Mouse (Mus musculus) cerebellum, adult 11 months (tissue): Measurements from ENCODE around the gene Tyms.

Experiments
- DNase-seq: peaks from one replicate; pipeline ENCODE4 v3.0.0; 2022

Gene Tyms

DNA sequence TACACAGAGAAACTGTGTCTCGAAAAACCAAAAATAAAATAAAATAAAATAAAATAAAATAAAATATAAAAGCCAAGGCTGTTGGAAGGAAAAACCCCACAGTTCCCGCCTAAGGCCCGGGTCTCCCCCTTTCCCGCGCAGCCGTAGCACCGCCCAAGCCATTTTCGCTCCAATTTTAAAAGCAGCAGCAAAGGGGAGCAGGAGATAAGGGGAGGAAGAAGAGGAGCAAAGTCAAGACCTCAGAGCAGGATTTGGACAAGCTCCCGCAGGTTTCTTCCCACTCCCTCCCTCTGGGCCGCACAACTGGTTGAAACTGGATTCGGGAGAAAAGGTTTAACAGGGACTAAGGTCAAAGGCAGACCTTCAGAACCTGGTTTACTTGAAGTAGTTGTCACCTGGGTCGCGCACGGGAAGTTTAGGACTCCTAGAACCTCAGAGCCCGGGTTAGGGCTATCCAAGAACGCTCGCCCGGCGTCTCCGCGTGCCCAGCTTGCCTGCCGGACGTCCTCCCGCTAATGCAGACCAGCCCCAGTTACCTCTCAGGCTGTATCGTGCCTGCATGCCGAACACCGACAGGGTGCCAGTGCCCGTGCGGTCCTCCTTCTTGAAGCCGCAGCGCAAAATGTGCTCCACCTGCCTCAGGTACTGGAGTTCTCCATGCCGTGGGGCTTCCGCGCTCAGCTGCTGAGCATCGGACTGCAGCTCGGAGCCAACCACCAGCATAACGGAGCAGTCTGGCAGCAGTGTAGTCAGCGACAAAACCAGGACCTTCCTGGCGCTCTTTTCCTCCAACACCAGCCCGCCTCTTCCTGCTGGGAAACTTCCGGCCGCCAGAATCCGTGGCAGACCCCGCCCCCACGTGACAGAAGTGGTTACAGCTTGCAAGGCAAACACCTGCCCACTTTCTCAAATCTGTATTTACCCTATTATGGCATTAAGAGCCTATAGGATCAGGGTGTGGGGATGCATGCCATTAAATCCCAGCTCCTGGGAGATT is at the start of gene Tyms:
TSS of gene Tyms (minus strand) at position 793 of the 997 bp plus-strand sequence.
- peak; percentile 52 for DNase-seq

DNA sequence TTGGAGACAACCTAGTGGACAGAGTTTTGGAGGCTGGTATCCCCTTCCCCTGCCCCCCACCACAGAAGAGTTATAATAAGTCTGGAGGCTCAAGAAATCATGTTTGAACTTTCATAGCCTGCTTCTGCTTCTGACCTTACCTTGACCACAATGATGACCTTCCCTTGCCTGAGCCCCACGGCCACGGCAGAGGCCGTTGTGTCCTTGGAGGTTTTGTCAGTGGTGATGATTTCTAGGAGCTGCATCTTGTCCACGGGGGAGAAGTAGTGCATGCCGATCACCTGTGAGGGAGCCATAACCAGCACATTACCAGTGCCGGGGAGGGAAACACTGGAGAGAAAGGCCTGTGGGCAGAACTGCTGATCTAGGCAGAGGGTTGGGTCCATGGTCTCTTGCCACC is 49.1 kb upstream of the Tyms start:
- no peak for DNase-seq

DNA sequence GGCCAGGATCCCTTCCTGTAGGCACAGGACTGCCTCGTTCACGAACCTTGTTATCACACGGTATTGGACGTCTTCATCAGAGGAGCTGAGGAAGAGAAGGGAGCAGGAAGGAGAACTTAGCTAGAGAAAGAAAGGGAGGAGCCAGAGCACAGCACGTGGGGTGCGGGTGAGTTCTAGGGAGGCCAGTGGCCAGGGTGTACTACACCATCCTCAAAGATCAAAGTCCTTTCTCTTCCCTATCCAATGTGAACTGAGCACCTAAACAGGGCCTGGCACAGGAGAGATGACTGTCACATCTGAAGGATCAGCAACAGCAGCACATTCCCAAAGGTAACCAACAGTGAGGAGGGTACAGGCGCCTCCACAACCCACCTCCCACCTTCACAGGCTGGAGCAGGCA is 46.7 kb upstream of the Tyms start:
- DNase-seq: no peak

DNA sequence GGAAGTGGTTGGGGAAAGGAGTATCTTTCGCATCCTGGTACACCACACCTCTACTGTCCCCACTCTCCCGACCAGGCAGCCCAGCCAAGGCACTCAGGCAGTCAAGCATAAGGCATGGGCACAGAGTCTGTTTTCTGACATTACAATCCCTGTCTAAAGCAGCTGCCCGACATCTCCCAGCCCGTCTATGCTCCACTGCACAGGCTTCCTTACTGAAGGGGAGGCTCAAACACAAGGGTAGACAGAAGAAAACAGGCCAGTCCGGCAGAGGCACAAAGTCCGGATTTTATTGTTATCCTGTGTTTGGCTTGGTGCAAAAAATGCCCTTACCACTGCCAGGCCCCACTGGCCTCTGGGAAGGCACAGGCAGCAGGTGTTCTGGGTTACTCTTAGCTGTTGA is 45.7 kb upstream of the Tyms start:
- no peak for DNase-seq

DNA sequence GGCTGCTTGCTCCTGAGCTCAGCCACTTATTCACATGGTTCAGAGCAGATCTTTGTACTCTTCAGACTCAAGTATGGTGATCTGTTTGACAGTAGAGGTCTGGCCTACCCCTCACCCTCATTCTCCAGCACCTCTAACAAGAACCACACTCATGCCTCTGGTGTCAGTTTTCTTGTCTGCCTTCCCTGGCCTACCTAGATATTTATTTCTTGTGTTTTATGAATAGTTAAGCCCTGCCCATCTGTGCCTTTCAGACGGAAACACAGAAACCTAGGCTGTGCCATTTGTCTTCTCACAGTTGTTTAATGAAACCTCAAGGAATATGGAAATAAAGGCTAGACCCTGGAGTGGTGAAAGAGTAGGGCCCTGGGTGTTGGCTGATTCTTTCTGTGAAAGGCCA is 44.6 kb upstream of the Tyms start:
- DNase-seq: no peak

DNA sequence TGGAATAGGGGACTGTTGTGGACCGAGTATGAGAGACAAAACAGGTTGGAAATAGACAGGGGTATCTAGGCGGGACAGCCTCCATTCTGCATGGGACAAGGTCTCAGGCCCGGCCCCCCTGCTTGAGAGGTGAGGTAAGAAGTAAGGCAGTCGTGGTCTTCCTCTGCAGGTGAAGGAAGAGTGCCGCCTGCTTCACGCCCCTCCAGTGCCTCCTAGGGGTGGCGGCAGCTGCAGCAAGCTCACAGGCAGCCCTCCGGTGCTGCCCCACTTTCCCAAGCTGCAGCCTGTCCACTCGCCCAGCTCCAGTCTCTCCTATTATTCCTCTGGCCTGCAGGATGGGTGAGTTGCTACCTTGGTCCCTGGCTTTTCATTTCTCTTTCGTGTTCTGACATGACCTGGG is 42.3 kb upstream of the Tyms start:
- no peak for DNase-seq

DNA sequence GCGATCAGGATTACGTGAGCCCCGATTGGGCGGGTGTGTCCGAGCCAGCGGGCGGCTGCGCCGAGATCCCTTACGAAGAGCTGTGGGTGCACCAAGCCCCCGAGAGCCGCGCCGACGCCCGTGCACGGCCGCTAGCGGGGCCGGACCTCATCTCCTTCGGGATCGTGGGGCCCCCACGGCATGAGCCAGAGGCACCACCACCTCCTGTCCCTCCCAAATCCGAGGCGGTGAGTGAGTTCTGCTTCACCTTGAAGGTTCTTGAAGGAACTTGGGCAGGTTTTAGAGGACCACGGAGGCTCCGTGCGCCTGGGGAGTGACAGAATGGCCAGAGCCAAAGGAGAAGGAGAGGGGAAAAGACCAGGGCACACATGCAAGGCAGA is 41.3 kb upstream of the Tyms start:
- DNase-seq: no peak

DNA sequence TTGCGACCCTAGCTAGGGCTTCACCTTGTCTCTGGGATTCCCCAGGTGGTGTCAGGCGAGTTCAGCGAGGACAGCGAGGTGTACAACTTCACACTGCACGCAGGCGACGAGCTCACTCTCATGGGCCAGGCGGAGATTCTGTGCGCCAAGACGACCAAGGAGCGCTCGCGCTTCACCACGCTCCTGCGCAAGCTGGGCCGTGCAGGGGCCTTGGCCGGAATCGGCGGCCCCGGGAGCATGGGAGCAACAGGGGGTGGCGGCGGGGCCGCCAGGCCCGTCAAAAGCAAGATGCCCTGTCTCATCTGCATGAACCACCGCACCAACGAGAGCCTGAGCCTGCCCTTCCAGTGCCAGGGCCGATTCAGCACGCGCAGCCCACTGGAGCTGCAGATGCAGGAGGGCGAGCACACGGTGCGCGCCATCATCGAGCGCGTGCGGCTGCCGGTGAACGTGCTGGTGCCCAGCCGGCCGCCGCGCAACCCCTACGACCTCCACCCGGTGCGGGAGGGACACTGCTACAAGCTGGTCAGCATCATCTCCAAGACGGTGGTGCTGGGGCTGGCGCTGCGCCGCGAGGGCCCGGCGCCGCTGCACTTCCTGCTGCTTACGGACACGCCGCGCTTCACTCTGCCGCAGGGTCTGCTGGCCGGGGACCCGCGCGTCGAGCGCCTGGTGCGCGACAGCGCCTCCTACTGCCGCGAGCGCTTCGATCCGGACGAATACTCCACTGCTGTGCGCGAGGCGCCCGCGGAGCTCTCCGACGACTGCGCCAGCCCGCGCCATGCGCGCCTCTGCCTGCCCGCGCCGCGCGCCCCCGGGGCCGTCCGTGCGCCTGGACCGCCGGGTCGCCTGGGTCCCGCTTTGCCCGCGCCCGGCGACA is 40.7 kb upstream of the Tyms start:
- peak; percentile 32 for DNase-seq

DNA sequence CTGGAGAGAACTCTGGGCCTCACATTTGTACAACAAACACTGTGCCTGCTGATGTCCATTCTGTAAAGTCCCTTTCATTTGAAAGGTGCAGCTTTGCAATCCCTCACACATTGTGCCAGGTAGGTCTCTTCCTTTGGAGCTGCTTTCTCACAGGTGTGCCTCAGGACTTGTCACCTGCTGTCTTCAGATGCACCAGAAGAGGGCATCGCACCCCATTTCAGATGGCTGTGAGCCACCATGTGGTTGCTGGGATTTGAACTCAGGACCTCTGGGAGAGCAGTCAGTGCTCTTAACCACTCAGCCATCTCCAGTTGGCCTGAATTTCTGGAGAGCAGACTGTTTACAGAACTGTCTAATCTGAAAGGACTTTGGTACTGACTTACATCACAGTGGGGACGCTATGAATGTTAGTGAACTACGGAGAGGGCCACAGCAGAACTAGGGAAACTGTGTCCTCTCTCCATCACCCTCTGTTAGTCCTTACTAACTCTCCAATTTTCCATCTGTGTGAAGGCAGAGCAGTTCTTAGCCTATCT is 39.2 kb upstream of the Tyms start:
- no peak for DNase-seq

DNA sequence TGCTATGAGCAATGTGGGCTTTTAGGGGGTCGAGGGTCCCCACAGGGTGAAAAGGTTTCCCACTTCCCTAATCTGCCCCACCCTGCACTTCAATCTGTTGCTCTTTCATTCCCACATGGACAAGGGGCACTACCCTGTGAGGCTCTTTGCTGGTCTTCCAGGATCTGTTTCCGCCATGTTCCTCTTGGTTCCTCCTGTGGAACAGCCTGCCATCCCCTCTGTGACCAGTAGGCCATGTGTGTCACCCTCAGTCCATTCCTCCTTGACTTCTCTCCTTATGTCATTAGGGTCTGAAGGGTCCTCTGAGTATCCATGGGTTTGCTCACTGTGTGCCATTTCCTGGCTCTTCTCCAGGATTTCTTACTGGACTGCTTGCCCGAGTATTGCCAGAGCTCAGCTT is 38.4 kb upstream of the Tyms start:
- DNase-seq: no peak

DNA sequence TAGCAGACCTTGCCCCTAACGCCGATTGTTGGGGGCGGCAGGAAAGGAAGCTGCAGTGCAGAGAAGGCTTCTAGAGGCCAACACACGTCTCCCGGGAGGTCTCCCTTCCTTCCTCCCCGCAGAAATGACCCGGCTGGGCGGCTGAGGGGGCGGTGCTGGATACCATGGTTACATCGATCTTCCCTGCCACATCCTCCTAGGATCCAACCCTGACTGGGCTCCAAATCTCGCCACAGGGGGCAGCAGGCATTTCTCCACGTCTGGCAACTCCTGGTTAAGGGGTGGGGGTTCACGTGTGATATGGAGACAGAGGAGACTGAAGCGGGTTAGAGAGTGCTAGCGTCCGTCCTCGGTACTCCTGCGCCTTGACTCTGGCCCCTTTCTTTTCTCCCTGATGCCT is 37.7 kb upstream of the Tyms start:
- no peak for DNase-seq

DNA sequence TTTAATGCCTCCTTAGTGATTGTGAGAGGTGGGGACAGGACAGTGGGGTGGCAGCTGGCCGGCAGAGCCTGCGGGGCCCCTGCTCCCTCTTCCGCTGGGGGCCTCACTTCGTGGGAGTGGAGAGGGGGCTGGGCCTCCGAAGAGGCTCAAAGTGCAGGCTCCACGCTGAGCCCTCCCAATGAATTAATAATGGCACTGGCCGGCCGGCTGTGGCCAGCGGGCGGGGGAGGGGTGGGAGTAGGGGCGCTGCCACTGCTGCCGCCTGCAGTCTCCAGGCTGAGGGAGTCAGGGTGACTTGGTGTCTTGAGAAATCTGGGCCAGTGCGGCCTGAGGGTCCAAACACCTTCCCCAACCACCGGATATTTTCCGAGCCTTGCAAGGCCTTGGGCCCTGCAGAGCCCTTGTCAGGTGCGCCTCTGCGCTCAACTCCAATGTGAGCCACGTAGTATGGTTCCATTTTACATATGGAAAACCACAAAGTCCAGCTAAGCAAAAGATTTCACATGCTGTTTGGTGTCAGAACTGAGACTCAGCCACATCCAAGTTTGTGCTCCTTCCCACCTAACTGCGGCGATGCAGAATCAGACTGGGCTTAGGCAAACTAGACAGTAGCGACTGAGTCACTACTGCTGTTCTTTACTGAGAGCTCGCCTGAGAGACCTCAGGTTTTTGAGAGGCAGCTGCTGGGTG is 37.1 kb upstream of the Tyms start:
- DNase-seq: no peak

DNA sequence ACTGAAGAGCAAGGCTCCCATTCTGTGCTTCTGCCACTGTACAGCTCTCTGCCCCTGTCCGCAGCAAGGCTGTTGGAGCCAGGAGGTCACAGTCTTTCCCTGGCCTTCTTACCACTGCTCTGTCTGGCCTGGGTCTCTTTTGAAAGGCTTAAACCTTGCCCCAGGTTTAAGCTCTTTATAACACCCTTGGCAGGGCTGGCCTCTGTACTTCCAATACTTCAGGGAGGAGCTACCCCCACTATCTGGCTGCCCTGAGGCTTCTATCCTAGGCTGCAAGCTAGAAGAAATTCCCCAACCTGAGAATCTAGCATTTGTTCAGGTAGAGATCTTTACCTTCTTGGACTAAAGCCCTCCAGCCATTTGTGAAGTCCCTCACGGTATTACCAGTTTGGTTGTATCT is 36.5 kb upstream of the Tyms start:
- DNase-seq: no peak

DNA sequence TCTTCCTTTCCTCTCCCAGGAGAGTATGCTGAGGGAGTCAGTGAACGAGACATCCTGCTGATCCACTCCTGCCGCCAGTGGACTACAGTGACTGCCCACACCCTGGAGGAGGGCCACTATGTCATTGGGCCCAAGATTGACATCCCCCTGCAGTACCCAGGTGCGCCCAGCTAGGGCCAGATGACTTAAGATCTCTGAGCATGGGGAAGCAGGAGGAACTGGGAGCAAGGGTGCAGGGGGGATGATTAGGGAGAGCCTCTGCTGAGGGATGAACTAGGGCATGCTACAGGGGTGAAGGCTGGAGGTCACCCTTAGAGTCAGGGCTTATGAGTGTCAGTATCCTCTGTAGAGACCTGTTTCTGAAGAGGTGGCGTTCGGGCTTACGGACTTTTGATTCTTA is 34.8 kb upstream of the Tyms start:
- DNase-seq: no peak

DNA sequence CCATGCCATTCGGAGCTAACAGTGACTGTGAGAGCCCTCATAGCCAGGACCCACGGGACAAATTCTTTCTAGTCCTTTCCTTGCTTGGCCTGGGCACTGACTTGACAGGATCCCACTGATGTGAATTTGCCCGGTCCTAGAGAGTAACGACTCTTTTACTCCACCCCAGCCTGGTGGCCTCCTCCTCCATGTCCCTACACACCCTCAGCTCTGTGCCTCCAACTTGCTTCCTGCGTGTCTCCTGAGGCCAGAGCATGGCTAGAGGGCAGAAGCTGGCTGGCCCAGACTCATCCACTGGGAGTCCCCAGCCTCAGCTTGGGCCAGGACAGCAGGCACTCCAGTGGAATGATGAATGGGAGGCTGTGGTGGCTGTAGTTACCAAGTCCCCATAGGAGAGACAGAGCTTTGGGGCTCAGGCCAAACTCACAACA is 34.2 kb upstream of the Tyms start:
- DNase-seq: no peak

DNA sequence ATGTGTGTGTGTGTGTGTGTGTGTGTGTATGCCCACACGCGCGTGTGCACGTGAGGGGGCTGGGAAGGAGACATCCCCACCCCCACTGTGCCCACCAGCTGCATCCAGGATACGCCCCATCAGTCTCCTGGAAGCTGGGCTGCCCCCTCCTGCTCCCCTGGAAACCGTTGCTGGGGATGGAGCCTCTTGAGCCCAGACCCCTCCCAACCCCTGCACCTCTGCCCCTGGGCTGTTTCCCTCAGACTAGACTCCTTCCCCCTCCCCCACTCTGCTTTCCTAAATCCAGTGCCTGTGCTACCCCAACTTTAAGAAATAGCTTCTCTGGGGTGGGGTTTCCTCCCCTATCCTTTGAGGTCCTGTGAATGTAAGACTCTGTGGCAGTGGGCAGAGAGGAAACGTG is 33.8 kb upstream of the Tyms start:
- no peak for DNase-seq

DNA sequence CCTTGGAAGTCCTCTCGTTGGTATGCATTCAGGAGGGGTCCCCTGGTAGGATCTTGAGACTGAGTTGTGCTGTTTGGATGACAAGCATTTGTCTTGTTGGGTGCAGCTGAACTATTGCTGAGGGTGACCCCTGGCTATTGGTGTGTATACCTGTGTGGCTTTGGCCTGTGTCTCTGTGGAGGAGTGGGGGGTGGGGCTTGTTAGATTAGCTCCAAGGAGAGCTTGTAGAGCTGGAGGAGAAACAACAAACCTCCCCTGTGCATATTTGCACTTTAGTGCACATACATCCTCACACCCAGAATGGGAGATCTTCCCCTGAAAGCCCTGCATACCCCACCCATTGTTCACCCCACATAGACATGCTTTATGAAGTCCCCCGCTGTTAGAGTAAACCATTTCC is 33.3 kb upstream of the Tyms start:
- DNase-seq: no peak

DNA sequence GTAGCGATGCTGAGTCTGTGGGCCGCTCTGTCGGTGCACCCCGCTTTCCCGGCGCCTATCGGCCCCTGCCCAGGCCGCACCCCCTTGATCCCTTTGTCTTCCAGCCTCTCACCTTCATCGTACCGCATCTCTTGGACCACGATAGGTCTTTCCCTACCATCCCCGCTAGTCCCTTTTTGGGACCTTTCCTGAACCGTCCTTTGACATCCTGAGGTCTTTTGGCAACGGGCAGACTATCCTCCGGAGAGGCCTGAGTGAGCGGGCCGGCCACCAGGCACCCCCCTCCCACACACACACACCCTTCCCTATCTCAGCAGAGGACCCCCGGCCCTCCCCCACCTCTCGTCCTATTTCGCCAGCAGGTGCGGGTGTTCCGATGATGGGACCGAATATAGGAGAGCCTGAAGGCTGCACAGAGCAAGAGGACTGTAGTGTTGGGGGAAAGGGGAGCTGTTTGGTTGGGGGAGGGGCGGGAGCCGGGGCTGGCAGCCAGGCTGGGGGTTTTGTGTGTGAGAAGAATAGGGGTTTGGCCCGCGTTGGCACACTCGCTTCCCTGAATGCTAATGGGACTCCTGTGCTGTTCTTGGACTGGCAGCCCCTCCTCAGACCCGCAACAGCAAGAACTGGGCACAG is 32.4 kb upstream of the Tyms start, which contains the start of gene 3110082J24Rik:
TSS of gene 3110082J24Rik (minus strand) at position 419 of the 633 bp plus-strand sequence.
- no peak for DNase-seq

DNA sequence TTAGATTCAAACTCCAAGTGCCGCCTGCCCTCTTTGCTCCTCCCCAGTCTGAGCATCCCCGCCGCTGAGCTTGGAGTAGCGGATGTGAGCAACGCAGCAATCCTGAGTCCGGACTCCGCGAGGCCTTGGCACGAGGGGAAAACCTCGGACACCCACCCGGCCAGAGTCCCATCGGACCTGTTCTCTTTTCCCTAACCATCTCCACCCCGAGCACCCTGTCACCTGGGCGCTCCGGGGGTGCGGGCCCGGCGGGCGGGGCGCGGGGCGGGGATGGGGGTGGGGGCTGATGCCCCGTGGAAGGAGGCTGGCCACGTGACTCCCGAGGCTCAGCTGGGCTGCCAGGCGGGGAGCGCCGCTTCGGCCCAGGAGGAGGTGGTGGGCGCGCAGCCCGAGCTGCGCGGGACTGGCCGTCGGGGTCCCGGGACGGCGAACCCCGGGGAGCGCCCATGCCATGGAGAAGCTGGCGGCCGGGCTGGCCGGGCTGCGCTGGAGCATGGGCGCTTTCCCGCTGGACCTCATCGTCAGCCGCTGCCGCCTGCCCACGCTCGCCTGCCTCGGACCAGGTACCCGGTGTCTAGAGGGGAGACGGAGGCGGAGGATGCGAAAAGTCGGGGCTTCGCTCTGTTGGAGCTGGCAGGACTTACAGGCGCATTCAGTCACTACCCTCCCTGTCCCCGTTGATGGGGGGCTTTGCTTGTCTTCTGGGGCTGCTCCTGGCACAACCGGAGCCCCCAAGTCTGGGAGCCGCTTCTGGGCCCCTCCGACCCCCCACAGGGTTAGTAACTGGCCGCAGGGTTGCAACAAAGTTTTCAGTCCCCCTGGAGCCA is 31.6 kb upstream of the Tyms start, which contains the start of gene Garem2:
TSS of gene Garem2 (plus strand) at position 321 of the 827 bp plus-strand sequence.
- no peak for DNase-seq

DNA sequence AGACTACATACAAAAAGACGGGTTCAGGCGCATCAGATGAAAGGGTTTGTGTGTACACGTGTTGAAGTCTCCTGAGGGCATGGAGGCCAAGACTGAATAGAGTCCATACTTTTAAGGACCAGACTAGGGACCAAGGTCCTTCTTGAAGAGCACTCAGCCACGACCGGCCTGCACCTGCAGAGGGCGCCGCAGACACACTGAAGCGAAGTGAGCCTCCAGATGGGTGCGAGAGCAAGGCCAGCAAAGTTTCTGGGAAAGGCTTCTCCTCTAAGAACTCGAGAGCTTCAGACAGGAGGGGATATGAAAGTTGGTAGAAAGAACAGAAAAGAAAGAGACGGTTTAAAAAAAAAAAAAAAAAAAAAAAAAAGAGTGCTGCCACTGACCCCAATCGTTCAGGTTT is 30.9 kb upstream of the Tyms start:
- DNase-seq: no peak

DNA sequence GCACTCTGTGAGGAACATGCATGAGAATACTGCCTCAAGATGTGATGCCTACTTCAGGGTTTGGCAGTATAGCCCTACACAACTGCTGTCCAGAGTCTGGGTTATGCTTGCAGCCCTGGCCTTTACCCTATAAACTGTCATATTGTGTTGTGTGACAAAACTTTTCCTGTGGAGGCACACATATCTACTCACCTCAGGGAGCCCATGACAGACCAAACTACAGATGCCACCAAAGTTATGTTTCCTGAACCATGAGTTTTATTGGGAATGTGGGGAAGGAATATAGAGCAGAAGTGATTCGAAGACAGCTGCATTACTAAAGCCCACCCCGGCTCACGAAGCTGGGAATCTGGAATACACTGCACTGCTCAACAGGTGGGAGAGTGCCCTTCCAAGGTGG is 29.9 kb upstream of the Tyms start:
- no peak for DNase-seq
